Mouse (Mus musculus) kidney, embryonic 15.5 days (tissue): ENCODE measurements around the gene Sec24b. TPM values are rescaled to one million over a fixed set of nuclear protein-coding genes. Genes with fewer than 3 reads are reported as not detected.
A peak's percentile ranks its signal among the peaks of the same experiment; 100 is the strongest.

Experiments
- ATAC-seq: fragments of 200-750 bp; cut with Nextera tagmentation; replicated peaks from 2 replicates; pipeline ENCODE4 v1.8.0; 2017; ENCODE audit warnings: moderate TSS enrichment; ENCODE audit not compliant: low FRiP score
- H3K27ac ChIP-seq: fragments of 300-500 bp; sonication (generic); 2 replicates; pipeline ENCODE4 v1.5.1; 2015; ENCODE audit warnings: mild to moderate bottlenecking, inconsistent platforms
- H3K27me3 ChIP-seq: fragments of 300-500 bp; sonication (generic); 2 replicates; pipeline ENCODE4 v1.6.1; 2015; ENCODE audit warnings: inconsistent platforms
- H3K36me3 ChIP-seq: fragments of 300-500 bp; sonication (generic); 2 replicates; pipeline ENCODE4 v1.6.1; 2015; ENCODE audit warnings: inconsistent platforms
- H3K4me1 ChIP-seq: fragments of 300-500 bp; sonication (generic); 2 replicates; pipeline ENCODE4 v1.6.1; 2015; ENCODE audit warnings: inconsistent platforms
- H3K4me2 ChIP-seq: fragments of 300-500 bp; sonication (generic); 2 replicates; pipeline ENCODE4 v1.6.1; 2015; ENCODE audit warnings: moderate library complexity, mild to moderate bottlenecking, inconsistent platforms
- H3K4me3 ChIP-seq: fragments of 300-500 bp; sonication (generic); replicated peaks from 2 replicates; pipeline ENCODE4 v1.5.1; 2015; ENCODE audit warnings: mild to moderate bottlenecking, inconsistent platforms
- H3K9ac ChIP-seq: fragments of 300-500 bp; sonication (generic); 2 replicates; pipeline ENCODE4 v1.6.1; 2015; ENCODE audit warnings: mild to moderate bottlenecking, inconsistent platforms
- H3K9me3 ChIP-seq: fragments of 300-500 bp; sonication (generic); replicated peaks from 2 replicates; pipeline ENCODE4 v1.6.1; 2016; ENCODE audit warnings: inconsistent platforms
- WGBS: fragments of 180-500 bp; shearing (Covaris S2); methylation state at CpG from one replicate; pipeline ENCODE4 v1.1.7; 2015; ENCODE audit warnings: mixed read lengths; 5-methylcytosine and 5-hydroxymethylcytosine counted together
- polyA plus RNA-seq: library from polyadenylated mRNA; unstranded; fragments of >200 nt; fragmentation: Nextera tagmentation; extraction: Ambion mirVana; gene quantifications from 2 replicates; pipeline ENCODE4 v1.2.1, GENCODE M21; 2015

The Sec24b gene
- polyA plus RNA-seq, 1 experiment from 2014 or later = 36.9 TPM

GRCm38 (mm10) chr3:129998526-129998925 is 62.8 kb downstream of the Sec24b start:
- no peak overlapping the region for H3K27ac ChIP-seq
- no peaks in the 10 kb centered on the region for H3K27me3 ChIP-seq
- H3K36me3 ChIP-seq = peaks cover 97% of the 10 kb centered on the region
- WGBS = 87% methylated on average over 6 of the region's 6 CpGs
- no peaks in the 10 kb centered on the region for H3K9me3 ChIP-seq
- no peak overlapping the region for H3K9ac ChIP-seq
- no peak for ATAC-seq
- no peak overlapping the region for H3K4me3 ChIP-seq
- no peaks in the 10 kb centered on the region for H3K4me1 ChIP-seq
- no peak overlapping the region for H3K4me2 ChIP-seq

- Histone ChIP-seq H3K4me3 (no peak overlapping the region), H3K4me2 (no peak overlapping the region), H3K9me3 (no peaks in the 10 kb centered on the region), H3K27me3 (no peaks in the 10 kb centered on the region), H3K27ac (no peak overlapping the region), H3K36me3 (peaks cover 97% of the 10 kb centered on the region), H3K9ac (no peak overlapping the region), H3K4me1 (no peaks in the 10 kb centered on the region)
- 66% methylated on average over 7 of the region's 7 CpGs for WGBS
- ATAC-seq = no peak
Measured at GRCm38 (mm10) chr3:129998001-129998400, 63.4 kb downstream of the Sec24b start.

- 84% methylated on average over 3 of the region's 3 CpGs for WGBS
- Histone ChIP-seq H3K36me3 (peaks cover 97% of the 10 kb centered on the region), H3K4me2 (no peak overlapping the region), H3K9ac (no peak overlapping the region), H3K4me1 (no peaks in the 10 kb centered on the region), H3K27ac (no peak overlapping the region), H3K27me3 (no peaks in the 10 kb centered on the region), H3K4me3 (no peak overlapping the region), H3K9me3 (no peaks in the 10 kb centered on the region)
- ATAC-seq = no peak
Measured at GRCm38 (mm10) chr3:129997324-129997723, 64.0 kb downstream of the Sec24b start.

GRCm38 (mm10) chr3:129987297-129987696 is 74.1 kb downstream of the Sec24b start:
- Histone ChIP-seq H3K27me3 (no peaks in the 10 kb centered on the region), H3K9ac (no peak overlapping the region), H3K27ac (no peak overlapping the region), H3K36me3 (peaks cover 96% of the 10 kb centered on the region), H3K4me1 (no peaks in the 10 kb centered on the region), H3K9me3 (no peaks in the 10 kb centered on the region), H3K4me2 (no peak overlapping the region), H3K4me3 (no peak overlapping the region)
- no peak for ATAC-seq
- WGBS = 98% methylated on average over 13 of the region's 13 CpGs

- H3K9me3 ChIP-seq = no peaks in the 10 kb centered on the region
- no peak for ATAC-seq
- no peak overlapping the region for H3K9ac ChIP-seq
- no peak overlapping the region for H3K4me3 ChIP-seq
- H3K27me3 ChIP-seq = no peaks in the 10 kb centered on the region
- no peaks in the 10 kb centered on the region for H3K4me1 ChIP-seq
- no peak overlapping the region for H3K27ac ChIP-seq
- H3K4me2 ChIP-seq = no peak overlapping the region
- H3K36me3 ChIP-seq = peaks cover 85% of the 10 kb centered on the region
- 92% methylated on average over 4 of the region's 4 CpGs for WGBS
Measured at GRCm38 (mm10) chr3:129985335-129985734, 76.0 kb downstream of the Sec24b start.

GRCm38 (mm10) chr3:129984797-129985196 is 76.6 kb downstream of the Sec24b start:
- no peak for ATAC-seq
- Histone ChIP-seq H3K27me3 (no peaks in the 10 kb centered on the region), H3K4me1 (no peaks in the 10 kb centered on the region), H3K4me2 (no peak overlapping the region), H3K27ac (no peak overlapping the region), H3K9me3 (no peaks in the 10 kb centered on the region), H3K36me3 (peaks cover 80% of the 10 kb centered on the region), H3K4me3 (no peak overlapping the region), H3K9ac (no peak overlapping the region)
- 93% methylated on average over 5 of the region's 5 CpGs for WGBS

- WGBS = 67% methylated on average over 5 of the region's 5 CpGs
- no peak for ATAC-seq
- Histone ChIP-seq H3K27ac (no peak overlapping the region), H3K36me3 (peaks cover 55% of the 10 kb centered on the region), H3K4me1 (no peaks in the 10 kb centered on the region), H3K4me2 (no peak overlapping the region), H3K4me3 (no peak overlapping the region), H3K27me3 (no peaks in the 10 kb centered on the region), H3K9ac (no peak overlapping the region), H3K9me3 (no peaks in the 10 kb centered on the region)
Measured at GRCm38 (mm10) chr3:129982271-129982670, 79.1 kb downstream of the Sec24b start.

- 88% methylated on average over 11 of the region's 11 CpGs for WGBS
- Histone ChIP-seq H3K9me3 (no peaks in the 10 kb centered on the region), H3K27me3 (no peaks in the 10 kb centered on the region), H3K4me1 (no peaks in the 10 kb centered on the region), H3K4me3 (no peak overlapping the region), H3K9ac (no peak overlapping the region), H3K36me3 (peaks cover 50% of the 10 kb centered on the region), H3K4me2 (no peak overlapping the region), H3K27ac (no peak overlapping the region)
- ATAC-seq = no peak
Measured at GRCm38 (mm10) chr3:129981756-129982155, 79.6 kb downstream of the Sec24b start.

GRCm38 (mm10) chr3:129979510-129979909 is 81.8 kb downstream of the Sec24b start:
- H3K9me3 ChIP-seq = no peaks in the 10 kb centered on the region
- no peaks in the 10 kb centered on the region for H3K27me3 ChIP-seq
- WGBS = 28% methylated on average over 6 of the region's 6 CpGs
- H3K9ac ChIP-seq = no peak overlapping the region
- no peak overlapping the region for H3K4me2 ChIP-seq
- H3K4me1 ChIP-seq = no peaks in the 10 kb centered on the region
- H3K36me3 ChIP-seq = peaks cover 27% of the 10 kb centered on the region
- H3K4me3 ChIP-seq = no peak overlapping the region
- no peak overlapping the region for H3K27ac ChIP-seq
- 0 out of 2 replicates have a peak, but pooled peaks have one; percentile 18 for ATAC-seq

GRCm38 (mm10) chr3:129978716-129979115 is 82.6 kb downstream of the Sec24b start:
- Histone ChIP-seq H3K4me1 (no peaks in the 10 kb centered on the region), H3K36me3 (peaks cover 20% of the 10 kb centered on the region), H3K4me2 (no peak overlapping the region), H3K4me3 (no peak overlapping the region), H3K9ac (no peak overlapping the region), H3K9me3 (no peaks in the 10 kb centered on the region), H3K27ac (no peak overlapping the region), H3K27me3 (no peaks in the 10 kb centered on the region)
- no peak for ATAC-seq
- 75% methylated on average over 9 of the region's 9 CpGs for WGBS

- H3K4me1 ChIP-seq = no peaks in the 10 kb centered on the region; the same call in 1 of the 2 replicates
- H3K9me3 ChIP-seq = no peaks in the 10 kb centered on the region
- 85% methylated on average over 5 of the region's 5 CpGs for WGBS
- ATAC-seq = no peak
- H3K27ac ChIP-seq = no peak overlapping the region
- no peak overlapping the region for H3K4me2 ChIP-seq
- 0 out of 2 replicates have a peak, but pooled peaks cover 4% of the 10 kb centered on the region for H3K27me3 ChIP-seq
- peaks cover under 1% of the 10 kb centered on the region for H3K36me3 ChIP-seq
- no peak overlapping the region for H3K4me3 ChIP-seq
- no peak overlapping the region for H3K9ac ChIP-seq
Measured at GRCm38 (mm10) chr3:129976317-129976716, 85.0 kb downstream of the Sec24b start.

- 10% methylated on average over 19 of the region's 19 CpGs for WGBS
Measured at GRCm38 (mm10) chr3:129970529-129971515, 90.5 kb downstream of the Sec24b start.

More at GRCm38 (mm10) chr3:129970529-129971515, 90.5 kb downstream of the Sec24b start:
- H3K27ac ChIP-seq = no peak overlapping the region
- peak overlapping the region; percentile 59 for H3K4me3 ChIP-seq
- H3K36me3 ChIP-seq = no peaks in the 10 kb centered on the region
- no peaks in the 10 kb centered on the region for H3K9me3 ChIP-seq
- H3K4me2 ChIP-seq = peak overlapping the region; percentile 99
- H3K27me3 ChIP-seq = peaks cover 49% of the 10 kb centered on the region
- H3K4me1 ChIP-seq = peaks cover 24% of the 10 kb centered on the region
- no peak for ATAC-seq
- no peak overlapping the region for H3K9ac ChIP-seq
